Mouse (Mus musculus) heart, postnatal 0 days (tissue): Measurements from ENCODE around the gene Vps41. TPM values are rescaled to one million over a fixed set of nuclear protein-coding genes. Genes with fewer than 3 reads are reported as not detected.

ENCODE experiments used
- ATAC-seq: fragments of 200-750 bp; cut with Nextera tagmentation; 2 replicates; pipeline ENCODE4 v1.8.0; 2017; ENCODE audit warnings: low read depth, moderate number of reproducible peaks, moderate library complexity; ENCODE audit not compliant: insufficient read depth
- DNase-seq: peaks from one replicate; pipeline ENCODE4 v3.0.0-alpha.2; 2016; ENCODE audit warnings: low spot score
- H3K27ac ChIP-seq: fragments of 300-500 bp; sonication (generic); 2 replicates; pipeline ENCODE4 v1.5.1; 2014; ENCODE audit warnings: low read depth, mild to moderate bottlenecking
- H3K27me3 ChIP-seq: fragments of 300-500 bp; sonication (generic); 2 replicates; pipeline ENCODE4 v1.6.1; 2014; ENCODE audit warnings: low read length, mixed read lengths; ENCODE audit not compliant: control insufficient read depth, insufficient read depth
- H3K36me3 ChIP-seq: fragments of 300-500 bp; sonication (generic); replicated peaks from 2 replicates; pipeline ENCODE4 v1.6.1; 2014; ENCODE audit warnings: low read length, mixed read lengths; ENCODE audit not compliant: control insufficient read depth, insufficient read depth
- H3K4me1 ChIP-seq: fragments of 300-500 bp; sonication (generic); 2 replicates; pipeline ENCODE4 v1.6.1; 2014; ENCODE audit warnings: antibody characterized with exemption; ENCODE audit not compliant: control insufficient read depth, insufficient read depth
- H3K4me2 ChIP-seq: fragments of 300-500 bp; sonication (generic); 2 replicates; pipeline ENCODE4 v1.6.1; 2014; ENCODE audit warnings: low read depth, mild to moderate bottlenecking, low read length, moderate library complexity
- H3K4me3 ChIP-seq: fragments of 300-500 bp; sonication (generic); 2 replicates; pipeline ENCODE4 v1.5.1; 2014; ENCODE audit warnings: low read depth, low read length
- H3K9ac ChIP-seq: fragments of 300-500 bp; sonication (generic); replicated peaks from 2 replicates; pipeline ENCODE4 v1.6.1; 2014; ENCODE audit warnings: low read depth, low read length, mixed read lengths
- H3K9me3 ChIP-seq: fragments of 300-500 bp; sonication (generic); replicated peaks from 2 replicates; pipeline ENCODE4 v1.6.1; 2016; ENCODE audit warnings: low read length; ENCODE audit not compliant: control insufficient read depth
- CTCF ChIP-seq: IDR thresholded peaks from 2 replicates; pipeline ENCODE4 v1.5.1; 2016; ENCODE audit warnings: antibody characterized with exemption, control low read depth, low read depth
- EP300 ChIP-seq: IDR thresholded peaks from 2 replicates; pipeline ENCODE4 v1.6.1; 2016; ENCODE audit warnings: antibody characterized with exemption, low read depth
- WGBS: fragments of 180-500 bp; shearing (Covaris S2); extraction: QIAGEN DNeasy Blood & Tissue Kit; methylation state at CpG from one replicate; pipeline ENCODE4 v1.1.7; 2014; 5-methylcytosine and 5-hydroxymethylcytosine counted together
- polyA plus RNA-seq: library from polyadenylated mRNA; unstranded; fragments of >200 nt; fragmentation: Nextera tagmentation; extraction: Ambion mirVana; gene quantifications from 2 replicates; pipeline ENCODE4 v1.2.1, GENCODE M21; 2015
- total RNA-seq: library from RNA; depleted of rRNA; stranded (reverse); fragments of >200 nt; gene quantifications from 2 replicates; pipeline ENCODE4 v1.2.3, GENCODE M21; 2014; ENCODE audit warnings: low replicate concordance

Gene Vps41
- total and polyA plus RNA-seq, 2 experiments from 2014 or later, result 25.2 to 32.6 TPM

DNA sequence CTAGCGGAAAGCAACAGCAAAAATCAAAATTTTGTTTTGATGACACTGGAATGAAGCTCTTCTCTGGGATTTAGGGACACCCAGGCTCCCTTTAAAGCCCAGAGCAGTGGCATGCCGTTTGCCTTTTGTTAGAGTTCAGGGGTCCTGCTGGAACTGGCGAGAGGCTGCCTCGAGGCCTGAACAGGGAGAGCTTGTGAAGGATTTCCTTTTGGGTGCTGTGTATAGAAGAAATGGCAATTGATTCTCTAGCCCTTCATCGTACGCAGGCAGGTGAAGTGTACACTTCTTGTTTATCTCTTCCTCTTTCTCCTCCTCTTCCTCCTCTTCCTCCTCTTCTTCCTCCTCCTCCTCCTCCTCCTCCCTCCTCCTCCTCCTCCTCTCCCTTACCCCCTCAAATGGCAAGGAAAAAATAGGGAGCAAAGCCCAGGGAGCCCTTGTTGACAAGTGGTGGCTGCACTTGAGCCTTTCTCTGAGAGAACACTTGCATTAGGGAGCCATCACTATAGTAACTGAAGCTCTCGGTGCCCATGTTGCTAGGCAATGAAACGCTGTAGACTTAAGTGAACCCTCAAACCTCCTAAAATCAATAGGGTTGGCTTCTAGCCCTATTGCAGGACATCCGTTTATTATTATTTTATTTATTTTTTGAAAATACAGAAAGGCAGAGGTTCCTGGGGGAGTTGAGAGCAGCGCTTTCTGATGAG lies 107.5 kb downstream of the Vps41 start:
- no peak for ATAC-seq
- no peak overlapping the region for H3K27ac ChIP-seq
- H3K9me3 ChIP-seq, result no peaks in the 10 kb centered on the region
- no peaks in the 10 kb centered on the region for H3K4me1 ChIP-seq
- no peaks in the 10 kb centered on the region for H3K27me3 ChIP-seq
- no peak for TF ChIP-seq EP300
- TF ChIP-seq CTCF, result no peak
- WGBS, result 77% methylated on average over 10 of the region's 10 CpGs
- peaks cover 23% of the 10 kb centered on the region; the same call in 1 of the 2 replicates for H3K36me3 ChIP-seq
- H3K9ac ChIP-seq, result no peak overlapping the region
- no peak overlapping the region for H3K4me3 ChIP-seq
- DNase-seq, result no peak
- H3K4me2 ChIP-seq, result no peak overlapping the region

DNA sequence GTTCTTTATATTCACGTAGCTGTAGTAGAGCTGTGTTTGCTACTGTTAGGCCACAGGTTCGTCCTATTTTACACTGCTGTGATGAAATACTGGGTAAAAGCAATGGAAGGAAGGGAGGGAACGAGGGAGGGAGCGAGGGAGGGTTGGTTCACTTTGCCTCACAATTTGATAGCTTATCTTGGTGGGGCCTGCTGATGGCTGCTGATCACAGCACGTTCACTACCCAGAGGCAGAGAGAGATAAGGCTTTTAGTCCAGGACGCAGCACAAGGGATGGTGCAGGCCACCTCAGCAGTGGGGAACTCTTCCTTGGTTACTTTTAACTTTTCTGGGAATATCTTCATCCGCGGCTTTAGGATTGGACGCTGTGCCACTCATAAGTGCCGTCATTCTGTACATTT lies 109.9 kb downstream of the Vps41 start:
- Histone ChIP-seq H3K9ac (no peak overlapping the region), H3K27me3 (no peaks in the 10 kb centered on the region), H3K4me3 (no peak overlapping the region), H3K4me2 (no peak overlapping the region), H3K9me3 (no peaks in the 10 kb centered on the region), H3K27ac (no peak overlapping the region), H3K4me1 (no peaks in the 10 kb centered on the region), H3K36me3 (peaks cover 23% of the 10 kb centered on the region)
- TF ChIP-seq EP300 (no peak), CTCF (no peak)
- ATAC-seq (no peak), DNase-seq (no peak)
- WGBS, result 71% methylated on average over 10 of the region's 10 CpGs

DNA sequence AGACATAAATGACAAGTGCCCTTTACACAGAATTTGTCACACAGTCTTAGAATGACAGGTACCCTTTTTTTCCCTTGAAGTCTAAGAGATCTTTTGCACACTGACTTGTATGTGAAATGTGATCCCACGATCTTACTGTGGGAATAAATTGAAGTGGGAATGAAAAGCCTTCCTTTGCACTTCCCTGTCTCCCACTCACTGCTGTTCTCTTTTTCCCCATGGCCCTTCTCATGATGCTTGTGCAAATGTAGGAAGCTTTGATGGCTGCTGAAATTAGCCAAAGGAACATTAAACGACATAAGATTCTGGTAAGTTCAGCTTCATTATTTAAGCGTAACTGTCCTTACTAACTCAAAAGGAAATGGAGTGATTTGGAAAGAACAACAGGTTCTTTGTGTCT lies 113.4 kb downstream of the Vps41 start:
- TF ChIP-seq EP300, result no peak
- TF ChIP-seq CTCF, result no peak
- WGBS, result 87% methylated on average over 3 of the region's 3 CpGs
- H3K4me2 ChIP-seq, result no peak overlapping the region
- DNase-seq (no peak), ATAC-seq (no peak)
- H3K4me3 ChIP-seq, result no peak overlapping the region
- no peaks in the 10 kb centered on the region for H3K4me1 ChIP-seq
- H3K36me3 ChIP-seq, result peaks cover 18% of the 10 kb centered on the region
- H3K9me3 ChIP-seq, result no peaks in the 10 kb centered on the region
- no peak overlapping the region for H3K9ac ChIP-seq
- no peaks in the 10 kb centered on the region for H3K27me3 ChIP-seq
- H3K27ac ChIP-seq, result no peak overlapping the region

GRCm38 (mm10) chr13:18839231-18839630 lies 122.1 kb downstream of the Vps41 start:
- no peaks in the 10 kb centered on the region for H3K4me1 ChIP-seq
- no peak overlapping the region for H3K27ac ChIP-seq
- no peaks in the 10 kb centered on the region for H3K9me3 ChIP-seq
- WGBS, result 84% methylated on average over 4 of the region's 4 CpGs
- TF ChIP-seq EP300, result no peak
- no peak for TF ChIP-seq CTCF
- ATAC-seq, result no peak
- H3K27me3 ChIP-seq, result no peaks in the 10 kb centered on the region
- peaks cover 8% of the 10 kb centered on the region; the same call in 1 of the 2 replicates for H3K36me3 ChIP-seq
- DNase-seq, result no peak
- H3K9ac ChIP-seq, result no peak overlapping the region
- no peak overlapping the region for H3K4me3 ChIP-seq
- no peak overlapping the region for H3K4me2 ChIP-seq

DNA sequence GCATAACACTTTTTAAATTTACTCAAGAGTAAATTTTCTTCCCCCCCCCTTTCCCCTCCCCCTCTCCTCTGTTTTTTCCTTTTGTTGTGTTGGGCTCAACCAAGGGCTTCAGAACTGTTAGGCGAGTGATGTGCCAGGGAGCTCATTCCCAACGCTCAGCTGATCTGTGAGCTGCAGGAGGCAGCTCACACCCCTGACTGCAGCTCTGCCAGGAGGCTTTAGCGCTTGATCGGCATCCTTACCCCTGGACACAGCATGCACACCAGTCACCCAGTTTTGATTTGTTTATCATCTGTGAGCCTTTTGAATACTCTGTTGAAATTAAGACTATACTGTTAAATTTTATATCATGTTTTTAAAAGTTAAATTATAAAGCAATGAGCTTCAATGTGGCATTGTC lies 123.3 kb downstream of the Vps41 start:
- Histone ChIP-seq H3K4me1 (no peaks in the 10 kb centered on the region), H3K27ac (no peak overlapping the region), H3K4me3 (no peak overlapping the region), H3K4me2 (no peak overlapping the region), H3K9ac (no peak overlapping the region), H3K9me3 (no peaks in the 10 kb centered on the region), H3K27me3 (no peaks in the 10 kb centered on the region), H3K36me3 (peaks cover 11% of the 10 kb centered on the region; the same call in 1 of the 2 replicates)
- no peak for ATAC-seq
- TF ChIP-seq CTCF, result no peak
- TF ChIP-seq EP300, result no peak
- DNase-seq, result no peak
- WGBS, result 66% methylated on average over 4 of the region's 4 CpGs

DNA sequence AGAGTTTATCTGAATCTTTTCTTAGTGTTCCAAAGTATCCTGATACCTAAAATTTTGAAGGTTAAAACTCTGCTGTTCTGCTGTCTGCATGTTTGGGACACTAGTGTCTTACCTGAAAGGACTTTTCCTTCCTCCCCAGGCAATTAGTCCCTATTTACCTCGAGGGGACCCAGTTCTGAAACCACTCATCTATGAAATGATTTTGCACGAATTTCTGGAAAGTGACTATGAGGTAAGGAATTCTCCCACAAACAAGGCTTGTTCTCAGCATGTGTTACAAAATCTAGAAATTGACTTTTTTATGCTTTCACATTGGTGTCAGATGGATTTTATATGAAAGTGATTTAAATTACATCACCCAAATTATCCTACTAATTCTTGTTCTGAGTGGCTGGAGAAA lies 123.9 kb downstream of the Vps41 start:
- peaks cover 14% of the 10 kb centered on the region; the same call in 1 of the 2 replicates for H3K36me3 ChIP-seq
- 55% methylated on average over 2 of the region's 2 CpGs for WGBS
- H3K4me1 ChIP-seq, result no peaks in the 10 kb centered on the region
- no peak overlapping the region for H3K4me2 ChIP-seq
- no peak overlapping the region for H3K4me3 ChIP-seq
- TF ChIP-seq CTCF (no peak), EP300 (no peak)
- DNase-seq (no peak), ATAC-seq (no peak)
- no peak overlapping the region for H3K9ac ChIP-seq
- H3K27me3 ChIP-seq, result no peaks in the 10 kb centered on the region
- no peak overlapping the region for H3K27ac ChIP-seq
- H3K9me3 ChIP-seq, result no peaks in the 10 kb centered on the region
